Mouse (Mus musculus) gastrocnemius, postnatal 14 days (tissue): ENCODE measurements at regions not wholly inside any gene's neighbourhood (a gene's known extent, or its start where the extent isn't known, plus 50 kb on each side); places are given as distances from the start of the nearest gene placed in this dataset.

Experiments used
- DNase-seq: peaks from one replicate; pipeline ENCODE4 v3.0.0; 2021; ENCODE audit warnings: mixed read lengths
- intact Hi-C: fragments of 180-260 bp; cut with DNase I; formaldehyde crosslinking; loops from one replicate; pipeline ENCODE4 v1.15.1; 2025; ENCODE audit warnings: low total_unique reads

- DNase-seq, result no peak
- intact Hi-C loops, result no loop called here
Measured at GRCm38 (mm10) chr7:115153291-115153690, 409.8 kb downstream of the Insc start.

- intact Hi-C loops, result no loop called here
- no peak for DNase-seq
Measured at GRCm38 (mm10) chr7:115153764-115154509, 410.4 kb downstream of the Insc start.

GRCm38 (mm10) chr7:115170023-115170422 is 426.5 kb downstream of the Insc start:
- no peak for DNase-seq
- intact Hi-C loops, result no loop called here

GRCm38 (mm10) chr7:115170439-115170838 is 426.9 kb downstream of the Insc start:
- DNase-seq, result peak; percentile 76
- intact Hi-C loops, result no loop called here

- intact Hi-C loops, result no loop called here
- DNase-seq, result no peak
Measured at GRCm38 (mm10) chr7:115192482-115192881, 449.0 kb downstream of the Insc start.

- DNase-seq, result no peak
- intact Hi-C loops, result no loop called here
Measured at GRCm38 (mm10) chr7:115192992-115193761, 449.7 kb downstream of the Insc start.

GRCm38 (mm10) chr7:115204916-115205315 is 461.4 kb downstream of the Insc start:
- intact Hi-C loops, result no loop called here
- DNase-seq, result no peak

GRCm38 (mm10) chr7:115206479-115207134 is 463.1 kb downstream of the Insc start:
- intact Hi-C loops, result no loop called here
- DNase-seq, result no peak

GRCm38 (mm10) chr7:115208781-115209180 is 465.3 kb downstream of the Insc start:
- intact Hi-C loops, result no loop called here
- DNase-seq, result no peak

GRCm38 (mm10) chr7:115210012-115210411 is 466.5 kb downstream of the Insc start:
- intact Hi-C loops, result no loop called here
- no peak for DNase-seq

GRCm38 (mm10) chr7:115216838-115217237 is 473.3 kb downstream of the Insc start:
- DNase-seq, result peak; percentile 90
- intact Hi-C loops, result no loop called here

GRCm38 (mm10) chr7:115217255-115217654 is 473.8 kb downstream of the Insc start:
- DNase-seq, result peak; percentile 20
- intact Hi-C loops, result no loop called here

- intact Hi-C loops, result no loop called here
- DNase-seq, result no peak
Measured at GRCm38 (mm10) chr7:115217712-115218111, 474.2 kb downstream of the Insc start.

GRCm38 (mm10) chr7:115218596-115219180 is 475.2 kb downstream of the Insc start:
- no peak for DNase-seq
- intact Hi-C loops, result no loop called here

GRCm38 (mm10) chr7:115222642-115223041 is 479.1 kb downstream of the Insc start:
- intact Hi-C loops, result no loop called here
- DNase-seq, result no peak

- intact Hi-C loops, result no loop called here
- no peak for DNase-seq
Measured at GRCm38 (mm10) chr7:115230525-115230924, 487.0 kb downstream of the Insc start.

- intact Hi-C loops, result no loop called here
Measured at GRCm38 (mm10) chr7:115233850-115234436, 490.4 kb downstream of the Insc start.

GRCm38 (mm10) chr7:115237131-115237530 is 493.6 kb downstream of the Insc start:
- intact Hi-C loops, result no loop called here
- no peak for DNase-seq

More at GRCm38 (mm10) chr7:115233850-115234436, 490.4 kb downstream of the Insc start:
- DNase-seq, result no peak

GRCm38 (mm10) chr7:115251591-115252369 is 508.3 kb downstream of the Insc start:
- DNase-seq, result no peak
- intact Hi-C loops, result no loop called here
